Mouse (Mus musculus): ENCODE measurements around the gene Baiap2. TPM values are rescaled to one million over a fixed set of nuclear protein-coding genes. Genes with fewer than 3 reads are reported as not detected.

Baiap2 gene
- total and polyA plus RNA-seq, 2 experiments, result 11.6 to 45.6 TPM

GRCm38 (mm10) chr11:119955432-119955831 lies 12.9 kb downstream of the Baiap2 start:
- Histone ChIP-seq H3K4me1 (ENCODE audit: control insufficient read depth, insufficient read depth, low read length) (peaks cover 51% of the 10 kb centered on the region), H3K36me3 (ENCODE audit: control insufficient read depth, insufficient read depth, low read length) (peaks cover 10% of the 10 kb centered on the region; the same call in 1 of the 2 replicates), H3K27ac (replicated peaks; ENCODE audit: insufficient read depth, low read depth, low read length) (peak overlapping the region; percentile 36), H3K79me2 (ENCODE audit: control insufficient read depth, insufficient read depth, low read length) (peaks cover 71% of the 10 kb centered on the region), H3K4me3 (ENCODE audit: insufficient read depth, low read depth, low read length) (no peak overlapping the region), H3K9ac (ENCODE audit: low read depth, low read length) (no peak overlapping the region), H3K27me3 (ENCODE audit: control insufficient read depth, insufficient read depth, low read length) (no peaks in the 10 kb centered on the region)
- no peak for DNase-seq (ENCODE audit: extremely low read depth, low read depth, low spot score)
- 54% methylated on average over 3 of the region's 3 CpGs for WGBS
- no peak for TF ChIP-seq CTCF (IDR thresholded peaks at IDR 0.05; ENCODE audit: low read depth, low read length)
- TF ChIP-seq POLR2A (IDR thresholded peaks at IDR 0.05; ENCODE audit: extremely low read depth, insufficient read depth, low read length), result no peak

DNA sequence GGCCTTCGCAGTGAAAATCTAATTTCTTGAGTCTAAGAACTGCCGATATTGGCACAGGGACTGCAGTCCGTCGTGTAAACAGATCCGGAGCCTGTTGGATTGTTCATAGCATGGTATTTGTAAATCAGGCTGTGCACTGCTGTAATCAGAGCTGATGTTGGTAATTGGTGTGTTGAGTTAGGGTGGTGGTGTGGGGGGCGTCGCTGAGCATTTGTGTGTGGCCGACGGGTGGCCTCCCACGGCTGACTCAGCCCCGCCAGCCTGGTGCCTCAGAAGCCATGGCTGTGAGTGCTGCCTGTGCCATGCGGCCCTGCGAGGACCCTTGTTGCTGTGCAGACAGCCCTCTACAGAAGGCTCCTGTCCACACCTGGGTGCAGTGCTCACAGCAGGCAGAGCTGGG lies 14.0 kb downstream of the Baiap2 start:
- WGBS, result 64% methylated on average over 13 of the region's 13 CpGs
- no peak overlapping the region for H3K27ac ChIP-seq (replicated peaks; ENCODE audit: insufficient read depth, low read depth, low read length)

GRCm38 (mm10) chr11:119958856-119959255 lies 16.3 kb downstream of the Baiap2 start:
- H3K27me3 ChIP-seq (ENCODE audit: control insufficient read depth, insufficient read depth, low read length), result no peaks in the 10 kb centered on the region
- no peak overlapping the region for H3K27ac ChIP-seq (replicated peaks; ENCODE audit: insufficient read depth, low read depth, low read length)
- no peak overlapping the region for H3K4me3 ChIP-seq (ENCODE audit: insufficient read depth, low read depth, low read length)
- H3K79me2 ChIP-seq (ENCODE audit: control insufficient read depth, insufficient read depth, low read length), result peaks cover 43% of the 10 kb centered on the region
- no peak for DNase-seq (ENCODE audit: extremely low read depth, low read depth, low spot score)
- 76% methylated on average over 7 of the region's 7 CpGs for whole genome bisulfite sequencing
- peaks cover 19% of the 10 kb centered on the region for H3K4me1 ChIP-seq (ENCODE audit: control insufficient read depth, insufficient read depth, low read length)
- H3K9ac ChIP-seq (ENCODE audit: low read depth, low read length), result no peak overlapping the region
- H3K36me3 ChIP-seq (ENCODE audit: control insufficient read depth, insufficient read depth, low read length), result peaks cover 27% of the 10 kb centered on the region
- TF ChIP-seq CTCF (IDR thresholded peaks at IDR 0.05; ENCODE audit: low read depth, low read length) (no peak), POLR2A (IDR thresholded peaks at IDR 0.05; ENCODE audit: extremely low read depth, insufficient read depth, low read length) (no peak)

More for the DNA sequence above, 14.0 kb downstream of the Baiap2 start:
- H3K79me2 ChIP-seq (ENCODE audit: control insufficient read depth, insufficient read depth, low read length), result peaks cover 61% of the 10 kb centered on the region
- no peak overlapping the region for H3K4me3 ChIP-seq (ENCODE audit: insufficient read depth, low read depth, low read length)
- peaks cover 19% of the 10 kb centered on the region for H3K36me3 ChIP-seq (ENCODE audit: control insufficient read depth, insufficient read depth, low read length)
- peaks cover 40% of the 10 kb centered on the region for H3K4me1 ChIP-seq (ENCODE audit: control insufficient read depth, insufficient read depth, low read length)
- no peak overlapping the region for H3K9ac ChIP-seq (ENCODE audit: low read depth, low read length)
- no peak for DNase-seq (ENCODE audit: extremely low read depth, low read depth, low spot score)
- TF ChIP-seq POLR2A (IDR thresholded peaks at IDR 0.05; ENCODE audit: extremely low read depth, insufficient read depth, low read length), result no peak
- no peak for TF ChIP-seq CTCF (IDR thresholded peaks at IDR 0.05; ENCODE audit: low read depth, low read length)
- no peaks in the 10 kb centered on the region for H3K27me3 ChIP-seq (ENCODE audit: control insufficient read depth, insufficient read depth, low read length)

- WGBS, result 82% methylated on average over 4 of the region's 4 CpGs
- no peak for TF ChIP-seq POLR2A (IDR thresholded peaks at IDR 0.05; ENCODE audit: extremely low read depth, insufficient read depth, low read length)
- TF ChIP-seq CTCF (IDR thresholded peaks at IDR 0.05; ENCODE audit: low read depth, low read length), result no peak
- Histone ChIP-seq H3K4me3 (ENCODE audit: insufficient read depth, low read depth, low read length) (no peak overlapping the region), H3K27ac (replicated peaks; ENCODE audit: insufficient read depth, low read depth, low read length) (no peak overlapping the region), H3K9ac (ENCODE audit: low read depth, low read length) (no peak overlapping the region), H3K79me2 (ENCODE audit: control insufficient read depth, insufficient read depth, low read length) (peaks cover 37% of the 10 kb centered on the region), H3K27me3 (ENCODE audit: control insufficient read depth, insufficient read depth, low read length) (no peaks in the 10 kb centered on the region), H3K36me3 (ENCODE audit: control insufficient read depth, insufficient read depth, low read length) (peaks cover 27% of the 10 kb centered on the region), H3K4me1 (ENCODE audit: control insufficient read depth, insufficient read depth, low read length) (peaks cover 11% of the 10 kb centered on the region)
- DNase-seq (ENCODE audit: extremely low read depth, low read depth, low spot score), result no peak
Measured at GRCm38 (mm10) chr11:119959714-119960113, 17.2 kb downstream of the Baiap2 start.

DNA sequence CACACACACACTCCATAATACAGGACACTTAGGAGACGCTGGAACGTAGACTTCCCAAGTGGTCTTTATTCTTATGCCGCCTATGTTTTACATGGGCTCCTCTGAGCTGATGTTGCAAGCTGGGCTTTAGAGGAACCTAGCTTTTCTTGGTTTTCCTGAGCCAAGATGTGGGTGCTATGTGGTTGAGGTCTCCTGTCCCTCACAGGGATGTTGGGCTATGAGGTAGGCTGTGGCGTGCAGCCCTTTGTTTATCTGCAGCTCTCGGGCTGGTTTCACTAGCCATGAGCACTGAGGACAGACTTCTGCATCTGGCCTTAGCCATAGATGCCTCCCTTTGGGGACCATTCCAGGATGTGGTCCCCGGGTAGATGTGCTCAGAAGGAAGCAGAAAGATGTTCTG lies 18.1 kb downstream of the Baiap2 start:
- H3K36me3 ChIP-seq (ENCODE audit: control insufficient read depth, insufficient read depth, low read length), result peaks cover 27% of the 10 kb centered on the region
- H3K27me3 ChIP-seq (ENCODE audit: control insufficient read depth, insufficient read depth, low read length), result no peaks in the 10 kb centered on the region
- 95% methylated on average over 6 of the region's 6 CpGs for WGBS
- peaks cover 35% of the 10 kb centered on the region for H3K79me2 ChIP-seq (ENCODE audit: control insufficient read depth, insufficient read depth, low read length)
- H3K27ac ChIP-seq (replicated peaks; ENCODE audit: insufficient read depth, low read depth, low read length), result no peak overlapping the region
- H3K4me3 ChIP-seq (ENCODE audit: insufficient read depth, low read depth, low read length), result no peak overlapping the region
- peaks cover 3% of the 10 kb centered on the region for H3K4me1 ChIP-seq (ENCODE audit: control insufficient read depth, insufficient read depth, low read length)
- TF ChIP-seq POLR2A (IDR thresholded peaks at IDR 0.05; ENCODE audit: extremely low read depth, insufficient read depth, low read length), result no peak
- no peak for TF ChIP-seq CTCF (IDR thresholded peaks at IDR 0.05; ENCODE audit: low read depth, low read length)
- DNase-seq (ENCODE audit: extremely low read depth, low read depth, low spot score), result no peak
- H3K9ac ChIP-seq (ENCODE audit: low read depth, low read length), result no peak overlapping the region

DNA sequence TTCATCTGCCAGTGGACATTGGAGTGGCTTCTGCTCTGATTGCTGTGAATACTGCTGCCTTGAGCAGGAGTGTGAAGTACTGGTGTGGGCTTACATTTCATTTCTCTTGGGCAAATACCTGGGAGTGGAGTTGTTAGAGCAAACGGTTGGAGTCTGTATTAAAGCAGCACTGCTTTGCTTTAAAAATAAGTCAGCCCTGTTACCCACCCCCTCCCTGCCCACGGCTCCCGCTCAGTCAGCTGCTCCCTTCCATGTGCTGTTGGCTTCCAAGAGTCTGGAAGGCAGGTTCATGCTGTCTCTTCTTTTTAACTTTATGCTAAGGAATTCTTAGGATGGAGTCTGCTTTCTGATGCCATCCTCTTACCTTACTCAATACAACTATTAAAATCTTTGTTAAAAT lies 18.9 kb downstream of the Baiap2 start:
- no peaks in the 10 kb centered on the region for H3K4me1 ChIP-seq (ENCODE audit: control insufficient read depth, insufficient read depth, low read length)
- no peak for DNase-seq (ENCODE audit: extremely low read depth, low read depth, low spot score)
- H3K79me2 ChIP-seq (ENCODE audit: control insufficient read depth, insufficient read depth, low read length), result peaks cover 28% of the 10 kb centered on the region
- H3K4me3 ChIP-seq (ENCODE audit: insufficient read depth, low read depth, low read length), result no peak overlapping the region
- no peaks in the 10 kb centered on the region for H3K27me3 ChIP-seq (ENCODE audit: control insufficient read depth, insufficient read depth, low read length)
- whole genome bisulfite sequencing, result 81% methylated on average over 3 of the region's 3 CpGs
- no peak overlapping the region for H3K9ac ChIP-seq (ENCODE audit: low read depth, low read length)
- no peak overlapping the region for H3K27ac ChIP-seq (replicated peaks; ENCODE audit: insufficient read depth, low read depth, low read length)
- peaks cover 27% of the 10 kb centered on the region for H3K36me3 ChIP-seq (ENCODE audit: control insufficient read depth, insufficient read depth, low read length)
- no peak for TF ChIP-seq CTCF (IDR thresholded peaks at IDR 0.05; ENCODE audit: low read depth, low read length)
- TF ChIP-seq POLR2A (IDR thresholded peaks at IDR 0.05; ENCODE audit: extremely low read depth, insufficient read depth, low read length), result no peak
